Mouse (Mus musculus) lung, embryonic 15.5 days (tissue): ENCODE results near the gene Cd302. TPM values are rescaled to one million over a fixed set of nuclear protein-coding genes. Genes with fewer than 3 reads are reported as not detected.

Experiments used
- ATAC-seq: fragments of 200-750 bp; cut with Nextera tagmentation; 2 replicates; pipeline ENCODE4 v1.8.0; 2017; ENCODE audit warnings: moderate number of reproducible peaks, borderline replicate concordance; ENCODE audit not compliant: low FRiP score, low TSS enrichment; ENCODE audit errors: extremely low read depth
- H3K27ac ChIP-seq: fragments of 300-500 bp; sonication (generic); 2 replicates; pipeline ENCODE4 v1.5.1; 2015; ENCODE audit warnings: moderate library complexity, mild to moderate bottlenecking, inconsistent platforms
- H3K27me3 ChIP-seq: fragments of 300-500 bp; sonication (generic); 2 replicates; pipeline ENCODE4 v1.6.1; 2015; ENCODE audit warnings: inconsistent platforms
- H3K36me3 ChIP-seq: fragments of 300-500 bp; sonication (generic); 2 replicates; pipeline ENCODE4 v1.6.1; 2015; ENCODE audit warnings: inconsistent platforms
- H3K4me1 ChIP-seq: fragments of 300-500 bp; sonication (generic); 2 replicates; pipeline ENCODE4 v1.6.1; 2015; ENCODE audit warnings: inconsistent platforms
- H3K4me2 ChIP-seq: fragments of 300-500 bp; sonication (generic); 2 replicates; pipeline ENCODE4 v1.6.1; 2015; ENCODE audit warnings: inconsistent platforms, mild to moderate bottlenecking, moderate library complexity
- H3K4me3 ChIP-seq: fragments of 300-500 bp; sonication (generic); 2 replicates; pipeline ENCODE4 v1.5.1; 2015; ENCODE audit warnings: mild to moderate bottlenecking, inconsistent platforms
- H3K9ac ChIP-seq: fragments of 300-500 bp; sonication (generic); 2 replicates; pipeline ENCODE4 v1.6.1; 2015; ENCODE audit warnings: inconsistent platforms
- H3K9me3 ChIP-seq: fragments of 300-500 bp; sonication (generic); 2 replicates; pipeline ENCODE4 v1.6.1; 2016; ENCODE audit warnings: inconsistent platforms
- WGBS: fragments of 180-500 bp; shearing (Covaris S2); methylation state at CpG from one replicate; pipeline ENCODE4 v1.1.7; 2015; 5-methylcytosine and 5-hydroxymethylcytosine counted together
- polyA plus RNA-seq: library from polyadenylated mRNA; unstranded; fragments of >200 nt; fragmentation: Nextera tagmentation; extraction: Ambion mirVana; gene quantifications from 2 replicates; pipeline ENCODE4 v1.2.1, GENCODE M21; 2015

The Cd302 gene
- 45.7 and 46.3 TPM in 2 replicates for polyA plus RNA-seq

DNA sequence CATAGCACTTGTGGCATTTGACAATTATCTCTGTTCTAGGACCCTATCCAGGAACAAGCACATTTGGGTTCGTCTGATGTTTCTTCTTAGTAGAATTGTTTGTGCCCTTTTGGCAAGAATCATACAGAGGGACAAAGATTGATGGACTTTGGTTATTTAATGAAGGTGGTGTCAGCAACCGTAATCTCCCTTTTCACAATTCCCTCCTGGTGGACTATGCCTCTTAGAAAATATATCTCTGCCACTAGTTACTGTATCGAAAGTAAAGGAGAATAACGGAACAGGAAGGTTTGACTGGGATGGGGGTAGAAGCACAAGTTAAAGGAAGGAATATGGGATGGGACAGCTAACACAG is at the start of gene Cd302:
TSS of gene Cd302 (minus strand) at position 22 of the 355 bp plus-strand sequence.
- 38% methylated on average over 4 of the region's 4 CpGs for WGBS
- peak within 1 kb of the TSS; percentile 54 for H3K27ac ChIP-seq
- ATAC-seq, result no peak
- H3K9ac ChIP-seq, result peak within 1 kb of the TSS; percentile 57
- no peaks in the 10 kb centered on the region for H3K36me3 ChIP-seq
- no peaks in the 10 kb centered on the region for H3K27me3 ChIP-seq
- peak within 1 kb of the TSS; percentile 95 for H3K4me2 ChIP-seq
- peaks cover 9% of the 10 kb centered on the region for H3K4me1 ChIP-seq
- H3K9me3 ChIP-seq, result no peaks in the 10 kb centered on the region
- H3K4me3 ChIP-seq, result peak within 1 kb of the TSS; percentile 53

GRCm38 (mm10) chr2:60328641-60329040 is 44.4 kb upstream of the Cd302 start:
- no peaks in the 10 kb centered on the region for H3K36me3 ChIP-seq
- whole genome bisulfite sequencing, result 75% methylated on average over 10 of the region's 10 CpGs
- no peaks in the 10 kb centered on the region for H3K27me3 ChIP-seq
- no peaks in the 10 kb centered on the region for H3K9me3 ChIP-seq
- H3K4me1 ChIP-seq, result no peaks in the 10 kb centered on the region
- H3K4me2 ChIP-seq, result no peak overlapping the region
- ATAC-seq, result no peak
- no peak overlapping the region for H3K27ac ChIP-seq
- no peak overlapping the region for H3K9ac ChIP-seq
- H3K4me3 ChIP-seq, result no peak overlapping the region

- H3K36me3 ChIP-seq, result no peaks in the 10 kb centered on the region
- H3K4me3 ChIP-seq, result no peak overlapping the region
- H3K27me3 ChIP-seq, result no peaks in the 10 kb centered on the region
- no peak overlapping the region for H3K4me2 ChIP-seq
- H3K9me3 ChIP-seq, result no peaks in the 10 kb centered on the region
- no peak overlapping the region for H3K9ac ChIP-seq
- H3K27ac ChIP-seq, result no peak overlapping the region
- no peak for ATAC-seq
- no peaks in the 10 kb centered on the region for H3K4me1 ChIP-seq
- 83% methylated on average over 11 of the region's 11 CpGs for WGBS
Observed at GRCm38 (mm10) chr2:60327581-60327980, 43.3 kb upstream of the Cd302 start.

DNA sequence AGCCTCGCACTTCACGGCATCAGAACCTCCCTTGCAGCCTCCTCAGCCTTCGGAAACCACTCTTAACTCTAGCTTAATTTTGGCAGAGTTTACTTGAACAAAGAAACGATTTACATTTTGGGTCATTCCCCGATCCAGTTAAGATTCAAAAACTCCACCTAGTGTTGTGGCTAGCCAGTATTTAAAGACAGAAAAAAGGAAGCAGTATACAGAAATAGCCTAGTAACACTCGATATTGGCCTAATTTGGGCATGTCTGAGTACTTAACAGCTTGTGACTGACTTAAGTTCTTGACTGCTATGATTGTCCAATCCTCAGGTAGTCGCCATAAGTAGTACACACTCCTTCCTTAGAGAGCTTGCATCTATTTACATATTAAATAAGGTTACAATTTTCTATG is 42.7 kb upstream of the Cd302 start:
- WGBS, result 79% methylated on average over 7 of the region's 7 CpGs
- Histone ChIP-seq H3K4me2 (no peak overlapping the region), H3K27me3 (no peaks in the 10 kb centered on the region), H3K36me3 (no peaks in the 10 kb centered on the region), H3K27ac (no peak overlapping the region), H3K4me3 (no peak overlapping the region), H3K4me1 (no peaks in the 10 kb centered on the region), H3K9ac (no peak overlapping the region), H3K9me3 (no peaks in the 10 kb centered on the region)
- no peak for ATAC-seq

- Histone ChIP-seq H3K4me2 (no peak overlapping the region), H3K4me3 (no peak overlapping the region), H3K4me1 (no peaks in the 10 kb centered on the region), H3K9ac (no peak overlapping the region), H3K27ac (no peak overlapping the region), H3K9me3 (no peaks in the 10 kb centered on the region), H3K36me3 (no peaks in the 10 kb centered on the region), H3K27me3 (no peaks in the 10 kb centered on the region)
- no peak for ATAC-seq
- 78% methylated on average over 5 of the region's 5 CpGs for WGBS
Observed at GRCm38 (mm10) chr2:60323411-60323810, 39.1 kb upstream of the Cd302 start.

DNA sequence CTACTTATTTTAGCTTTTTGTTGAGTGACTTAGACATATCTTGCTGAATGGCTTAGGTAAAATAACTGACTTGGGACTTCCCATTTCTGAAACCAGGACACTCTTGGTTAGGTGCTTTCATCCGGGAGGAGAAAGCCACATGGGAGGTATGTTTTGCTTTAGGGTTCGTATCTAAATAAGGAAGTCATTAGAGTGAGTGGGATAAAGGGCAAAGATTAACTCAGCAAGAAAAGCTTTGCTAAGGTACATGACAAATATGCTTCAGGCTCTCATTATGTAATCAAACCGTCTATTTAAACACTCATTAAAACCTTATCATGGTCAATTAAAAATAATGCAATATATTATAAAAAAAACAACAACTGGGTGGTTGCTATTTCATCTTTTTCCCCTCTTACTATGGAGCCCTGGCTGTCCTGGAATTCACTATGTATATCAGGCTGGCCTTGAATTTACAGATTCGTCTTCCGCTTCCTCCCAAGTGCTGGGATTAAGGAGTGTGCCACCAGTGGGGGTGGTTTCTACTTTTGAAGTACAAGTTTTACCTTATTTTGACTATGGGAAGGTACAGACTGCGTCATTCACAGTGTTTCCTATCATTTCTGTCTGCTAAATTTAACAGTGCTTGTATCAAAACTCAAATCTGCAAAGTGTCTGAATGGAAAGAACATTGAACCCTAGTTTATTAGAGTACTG is 37.9 kb upstream of the Cd302 start:
- Histone ChIP-seq H3K27ac (no peak overlapping the region), H3K4me3 (no peak overlapping the region), H3K27me3 (no peaks in the 10 kb centered on the region), H3K4me2 (no peak overlapping the region), H3K9ac (no peak overlapping the region), H3K36me3 (no peaks in the 10 kb centered on the region), H3K9me3 (no peaks in the 10 kb centered on the region), H3K4me1 (no peaks in the 10 kb centered on the region)
- 65% methylated on average over 6 of the region's 6 CpGs for WGBS
- no peak for ATAC-seq

DNA sequence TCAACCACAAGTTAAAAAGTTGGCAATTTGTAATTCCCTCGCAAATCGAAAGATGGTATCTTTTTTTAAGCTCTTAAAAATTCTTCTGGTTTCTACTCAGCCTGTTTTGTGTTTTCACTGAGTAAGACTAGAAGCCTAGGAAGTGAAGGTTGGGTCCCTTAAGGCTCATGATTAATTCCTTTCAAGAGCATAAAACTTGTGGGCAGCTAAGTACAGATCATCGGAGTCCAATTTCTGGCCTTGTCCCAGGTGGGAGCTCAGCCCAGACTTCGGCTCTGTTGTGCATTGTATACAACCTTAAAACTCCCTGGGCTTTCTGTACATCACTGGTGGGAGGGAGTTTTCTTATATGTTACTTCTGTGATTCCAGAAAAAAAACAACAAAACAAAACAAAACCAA is 19.5 kb upstream of the Cd302 start:
- Histone ChIP-seq H3K4me3 (no peak overlapping the region), H3K4me2 (no peak overlapping the region), H3K9ac (no peak overlapping the region), H3K4me1 (no peaks in the 10 kb centered on the region), H3K36me3 (no peaks in the 10 kb centered on the region), H3K27ac (no peak overlapping the region), H3K9me3 (no peaks in the 10 kb centered on the region), H3K27me3 (no peaks in the 10 kb centered on the region)
- no peak for ATAC-seq
- WGBS, result 82% methylated on average over 4 of the region's 4 CpGs

DNA sequence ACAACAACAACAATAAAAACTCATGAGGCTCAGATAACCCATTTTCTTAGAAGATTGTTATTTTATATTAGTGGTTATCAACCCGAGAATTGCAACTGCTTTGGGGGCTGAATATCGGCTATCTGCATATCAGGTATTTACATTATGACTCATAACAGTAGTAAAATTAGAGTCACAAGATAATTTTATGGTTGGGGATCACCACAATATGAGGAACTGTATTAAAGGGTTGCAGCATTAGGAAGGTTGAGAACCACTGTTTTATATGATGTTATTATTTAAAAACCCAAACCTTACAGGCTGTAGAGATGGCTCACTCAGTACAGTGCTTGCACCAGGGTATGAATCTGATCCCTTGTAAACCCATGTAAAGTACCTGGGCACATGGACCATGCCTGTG is 15.0 kb upstream of the Cd302 start:
- H3K36me3 ChIP-seq, result no peaks in the 10 kb centered on the region
- no peaks in the 10 kb centered on the region for H3K4me1 ChIP-seq
- H3K9me3 ChIP-seq, result no peaks in the 10 kb centered on the region
- WGBS, result 84% methylated on average over 2 of the region's 2 CpGs
- H3K4me2 ChIP-seq, result no peak overlapping the region
- H3K9ac ChIP-seq, result no peak overlapping the region
- no peak overlapping the region for H3K27ac ChIP-seq
- no peak for ATAC-seq
- no peaks in the 10 kb centered on the region for H3K27me3 ChIP-seq
- no peak overlapping the region for H3K4me3 ChIP-seq

GRCm38 (mm10) chr2:60298266-60298665 is 14.0 kb upstream of the Cd302 start:
- no peaks in the 10 kb centered on the region for H3K4me1 ChIP-seq
- no peak overlapping the region for H3K9ac ChIP-seq
- no peaks in the 10 kb centered on the region for H3K36me3 ChIP-seq
- no peak for ATAC-seq
- 77% methylated on average over 3 of the region's 3 CpGs for WGBS
- no peaks in the 10 kb centered on the region for H3K9me3 ChIP-seq
- H3K4me3 ChIP-seq, result no peak overlapping the region
- no peak overlapping the region for H3K4me2 ChIP-seq
- H3K27me3 ChIP-seq, result no peaks in the 10 kb centered on the region
- H3K27ac ChIP-seq, result no peak overlapping the region

DNA sequence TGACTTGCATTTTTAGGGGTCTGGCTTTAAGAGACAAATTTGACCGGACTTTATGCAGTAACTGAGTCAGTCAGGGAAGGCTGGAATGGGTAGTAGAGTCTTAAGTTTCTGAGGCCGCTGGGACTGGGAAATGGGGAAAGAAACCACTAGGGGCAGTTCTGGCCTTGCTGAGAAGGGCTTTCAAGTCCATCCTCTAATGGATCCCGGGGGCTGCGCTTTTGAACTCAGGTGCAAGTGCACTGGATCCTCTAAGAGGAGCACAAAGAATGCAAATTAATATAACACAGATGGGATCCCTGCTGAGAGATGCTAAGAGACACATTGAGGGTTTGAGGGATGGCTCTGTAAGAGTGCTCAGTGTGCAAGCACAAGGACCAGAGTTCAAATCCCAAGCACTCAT is 7.1 kb upstream of the Cd302 start:
- Histone ChIP-seq H3K9ac (no peak overlapping the region), H3K27me3 (no peaks in the 10 kb centered on the region), H3K4me1 (no peaks in the 10 kb centered on the region; the same call in 1 of the 2 replicates), H3K27ac (no peak overlapping the region), H3K9me3 (no peaks in the 10 kb centered on the region), H3K4me3 (no peak overlapping the region), H3K4me2 (no peak overlapping the region), H3K36me3 (no peaks in the 10 kb centered on the region)
- 77% methylated on average over 4 of the region's 4 CpGs for WGBS
- ATAC-seq, result no peak

- 35% methylated on average over 1 of the region's 1 CpGs for WGBS
- ATAC-seq, result no peak
- no peak overlapping the region for H3K27ac ChIP-seq
Observed at GRCm38 (mm10) chr2:60289451-60289850, 5.2 kb upstream of the Cd302 start.

GRCm38 (mm10) chr2:60288606-60289005 is 4.3 kb upstream of the Cd302 start:
- Histone ChIP-seq H3K9ac (no peak overlapping the region), H3K4me3 (no peak overlapping the region), H3K27me3 (no peaks in the 10 kb centered on the region), H3K27ac (no peak overlapping the region), H3K9me3 (no peaks in the 10 kb centered on the region), H3K4me1 (peaks cover 1% of the 10 kb centered on the region; the same call in 1 of the 2 replicates), H3K36me3 (no peaks in the 10 kb centered on the region), H3K4me2 (no peak overlapping the region)
- 84% methylated on average over 4 of the region's 4 CpGs for WGBS
- no peak for ATAC-seq

More at GRCm38 (mm10) chr2:60289451-60289850, 5.2 kb upstream of the Cd302 start:
- H3K27me3 ChIP-seq, result no peaks in the 10 kb centered on the region
- H3K36me3 ChIP-seq, result no peaks in the 10 kb centered on the region
- no peaks in the 10 kb centered on the region for H3K9me3 ChIP-seq
- no peak overlapping the region for H3K4me2 ChIP-seq
- H3K4me3 ChIP-seq, result no peak overlapping the region
- no peaks in the 10 kb centered on the region; the same call in 1 of the 2 replicates for H3K4me1 ChIP-seq
- H3K9ac ChIP-seq, result no peak overlapping the region
